Comparison of ENCODE assay signal across 10 mouse cellular contexts in the genomic region with DNA sequence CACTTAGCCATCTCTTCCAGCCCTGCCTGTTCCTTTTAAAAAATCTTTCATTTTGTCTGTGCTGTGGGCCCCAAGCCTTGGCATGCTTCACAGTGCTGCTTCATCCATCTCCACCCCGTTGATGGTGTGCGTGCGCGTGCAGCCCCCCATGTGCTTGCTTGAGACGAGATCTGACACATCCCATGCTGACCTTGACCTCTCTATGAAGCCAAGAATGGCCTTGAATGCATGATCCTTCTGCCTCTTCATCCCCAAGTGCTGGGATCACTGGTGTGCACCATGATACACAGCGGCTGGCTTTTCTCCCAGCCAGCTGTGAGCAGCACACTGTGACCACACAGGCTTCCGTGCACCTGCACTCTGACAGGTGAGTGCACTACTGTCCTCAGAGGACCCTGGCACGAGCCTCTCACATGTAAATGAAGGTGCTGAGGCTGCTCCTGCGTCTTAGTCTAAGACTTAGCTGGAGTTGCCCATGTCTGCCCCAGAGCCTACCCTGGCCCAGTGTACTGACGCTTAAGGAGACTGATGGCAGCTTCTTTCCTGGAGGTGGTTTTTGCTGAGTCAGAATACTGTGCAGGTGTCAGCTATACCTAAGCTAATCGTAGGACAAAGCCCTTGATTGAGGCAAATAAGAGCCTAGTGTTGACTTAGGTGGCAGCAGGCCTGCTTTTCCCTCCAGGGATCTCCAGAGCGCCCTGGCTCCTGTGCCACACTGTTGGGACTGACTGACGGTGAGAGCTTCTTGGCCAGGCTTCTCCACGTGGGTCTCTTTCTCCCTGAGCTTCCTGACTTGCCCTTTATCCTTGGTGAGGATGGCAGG. TPM values are rescaled to one million over a fixed set of nuclear protein-coding genes. Genes with fewer than 3 reads are reported as not detected.
A peak's percentile ranks its signal among the peaks of the same experiment; 100 is the strongest.
DNase-seq lines count a peak whose midpoint lies in the region; ATAC-seq lines count a peak whose summit lies in the region.
"Had no signal": no experiment of that assay in that cellular context is flagged by ENCODE, and none has a peak within 500 bp of the region (broad histone marks: within the 10 kb centered on the region; RNA-seq: fewer than 3 reads in every experiment).

No protein-coding gene starts in this region.

- no peaks in the 10 kb centered on the region for H3K9me3 ChIP-seq in forebrain, embryonic 15.5 days
- no peaks in the 10 kb centered on the region for H3K9me3 ChIP-seq in forebrain, embryonic 16.5 days (ENCODE audit: control insufficient read depth, low read length)
- H3K9me3 ChIP-seq in megakaryocyte, embryonic 14.5 days = no peaks in the 10 kb centered on the region
- no peaks in the 10 kb centered on the region for H3K9me3 ChIP-seq in lung, embryonic 16.5 days (ENCODE audit: control insufficient read depth, low read length)

- no peak overlapping the region for H3K9ac ChIP-seq in forebrain, embryonic 15.5 days (replicated peaks)
- no peak overlapping the region for H3K9ac ChIP-seq in forebrain, embryonic 16.5 days (replicated peaks; ENCODE audit: low read depth, low read length)
- H3K9ac ChIP-seq in lung, embryonic 16.5 days (ENCODE audit: low read length) = no peak overlapping the region

- 0 out of 2 replicates have a peak overlapping the region, but pooled peaks have one; percentile 25 for H3K27ac ChIP-seq in forebrain, embryonic 15.5 days (replicated peaks)
- no peak overlapping the region for H3K27ac ChIP-seq in forebrain, embryonic 16.5 days (ENCODE audit: low read length)
- H3K27ac ChIP-seq in lung, embryonic 16.5 days (ENCODE audit: low read length) = no peak overlapping the region

- H3K4me1 ChIP-seq in forebrain, embryonic 15.5 days = peaks cover 18% of the 10 kb centered on the region
- H3K4me1 ChIP-seq in forebrain, embryonic 16.5 days (replicated peaks; ENCODE audit: control insufficient read depth, insufficient read depth, low read length) = peaks cover 15% of the 10 kb centered on the region
- peaks cover 77% of the 10 kb centered on the region for H3K4me1 ChIP-seq in megakaryocyte, embryonic 14.5 days
- H3K4me1 ChIP-seq in lung, embryonic 16.5 days (replicated peaks; ENCODE audit: control insufficient read depth, insufficient read depth, low read length) = peaks cover 33% of the 10 kb centered on the region

- H3K4me3 ChIP-seq in forebrain, embryonic 15.5 days = no peak overlapping the region
- no peak overlapping the region for H3K4me3 ChIP-seq in forebrain, embryonic 16.5 days (replicated peaks; ENCODE audit: low read length)
- H3K4me3 ChIP-seq in megakaryocyte, embryonic 14.5 days (replicated peaks) = peak overlapping the region; percentile 14
- H3K4me3 ChIP-seq in lung, embryonic 16.5 days (ENCODE audit: low read length) = no peak overlapping the region

- no peak for ATAC-seq in forebrain, embryonic 15.5 days (replicated peaks)
- no peak for ATAC-seq in forebrain, embryonic 16.5 days
- no peak for ATAC-seq in megakaryocyte, adult 5-6 weeks (ENCODE audit: poor library complexity, severe bottlenecking)
- peak; percentile 72 for ATAC-seq in lung, embryonic 16.5 days (ENCODE audit: low read depth)

- WGBS in forebrain, embryonic 15.5 days = 76% methylated on average over 14 of the region's 14 CpGs
- 71% methylated on average over 14 of the region's 14 CpGs for WGBS in forebrain, embryonic 16.5 days
- 55% methylated on average over 14 of the region's 14 CpGs for WGBS in lung, embryonic 16.5 days

- intact Hi-C loops in left cerebral cortex, postnatal 36 days (cut with DNase I) = no loop called here

- peak; percentile 53 for DNase-seq in thymus, postnatal 25 days
- no peak for DNase-seq in T-cell, adult 2 months (ENCODE audit: low spot score)
- DNase-seq in left cerebral cortex, postnatal 36 days (ENCODE audit: low spot score in 2 of 2) = no peak
- DNase-seq: kidney, postnatal 4 days had no signal

- no peaks in the 10 kb centered on the region for H3K27me3 ChIP-seq in forebrain, embryonic 15.5 days
- no peaks in the 10 kb centered on the region for H3K27me3 ChIP-seq in forebrain, embryonic 16.5 days (replicated peaks; ENCODE audit: control insufficient read depth, insufficient read depth, low read length)
- no peaks in the 10 kb centered on the region for H3K27me3 ChIP-seq in megakaryocyte, embryonic 14.5 days (replicated peaks)
- no peaks in the 10 kb centered on the region for H3K27me3 ChIP-seq in lung, embryonic 16.5 days (ENCODE audit: control insufficient read depth, insufficient read depth, low read depth, low read length)

- no peak overlapping the region for H3K4me2 ChIP-seq in forebrain, embryonic 15.5 days (replicated peaks)
- H3K4me2 ChIP-seq in forebrain, embryonic 16.5 days (ENCODE audit: low read length) = no peak overlapping the region
- no peak overlapping the region for H3K4me2 ChIP-seq in lung, embryonic 16.5 days (ENCODE audit: low read depth, low read length)
- H3K4me2 ChIP-seq: heart, embryonic 11.5 days had no signal

- no peaks in the 10 kb centered on the region for H3K36me3 ChIP-seq in forebrain, embryonic 15.5 days
- no peaks in the 10 kb centered on the region for H3K36me3 ChIP-seq in forebrain, embryonic 16.5 days (ENCODE audit: control insufficient read depth, insufficient read depth)
- H3K36me3 ChIP-seq in megakaryocyte, embryonic 14.5 days (replicated peaks; ENCODE audit: low read length) = peaks cover 61% of the 10 kb centered on the region
- no peaks in the 10 kb centered on the region for H3K36me3 ChIP-seq in lung, embryonic 16.5 days (ENCODE audit: control insufficient read depth, insufficient read depth, low read length)

RNA-seq across cellular contexts. Expression of a gene that starts 11.2 kb away (rescaled TPM):
- polyA plus RNA-seq in forebrain, embryonic 15.5 days (2015; fragmentation: Nextera tagmentation; extraction: Ambion mirVana) = 8.2 and 8.3 TPM in 2 replicates
- 8.2 and 8.5 TPM in 2 replicates for polyA plus RNA-seq in forebrain, embryonic 16.5 days (2015; fragmentation: Nextera tagmentation; extraction: Ambion mirVana)
- polyA plus RNA-seq in megakaryocyte, embryonic 14.5 days (2012; ENCODE audit: insufficient read depth, low replicate concordance) = 4.8 and 5.0 TPM in 2 replicates
- total RNA-seq in megakaryocyte, adult 5-6 weeks (2015) = 18.6 and 18.8 TPM in 2 replicates
- 19.9 and 22.0 TPM in 2 replicates for total RNA-seq in megakaryocyte, adult 5-6 weeks (2017)
- 8.6 and 8.9 TPM in 2 replicates for polyA plus RNA-seq in lung, embryonic 16.5 days (2015; fragmentation: Nextera tagmentation; extraction: Ambion mirVana)
- 10 to 100 TPM; 39.1 to 42.7 TPM for total RNA-seq in left cerebral cortex, postnatal 36 days (2021)

RNA-seq across cellular contexts. Expression of a gene that starts 31.1 kb away (rescaled TPM):
- 4.2 and 4.5 TPM in 2 replicates for polyA plus RNA-seq in forebrain, embryonic 15.5 days (2015; fragmentation: Nextera tagmentation; extraction: Ambion mirVana)
- polyA plus RNA-seq in forebrain, embryonic 16.5 days (2015; fragmentation: Nextera tagmentation; extraction: Ambion mirVana) = 3.6 and 4.8 TPM in 2 replicates
- 3.2 and 11.9 TPM in 2 replicates for polyA plus RNA-seq in megakaryocyte, embryonic 14.5 days (2012; ENCODE audit: insufficient read depth, low replicate concordance)
- total RNA-seq in megakaryocyte, adult 5-6 weeks (2015) = 3.2 and 4.3 TPM in 2 replicates
- total RNA-seq in megakaryocyte, adult 5-6 weeks (2017) = 3.5 and 6.5 TPM in 2 replicates
- 6.5 and 7.4 TPM in 2 replicates for polyA plus RNA-seq in lung, embryonic 16.5 days (2015; fragmentation: Nextera tagmentation; extraction: Ambion mirVana)
- total RNA-seq in left cerebral cortex, postnatal 36 days (2021) = 10 to 100 TPM; 12.2 to 14.5 TPM

RNA-seq across cellular contexts. Expression of a gene that starts 58.7 kb away (rescaled TPM):
- polyA plus RNA-seq in forebrain, embryonic 15.5 days (2015; fragmentation: Nextera tagmentation; extraction: Ambion mirVana) = 17.6 and 17.8 TPM in 2 replicates
- 19.2 and 19.7 TPM in 2 replicates for polyA plus RNA-seq in forebrain, embryonic 16.5 days (2015; fragmentation: Nextera tagmentation; extraction: Ambion mirVana)
- polyA plus RNA-seq in megakaryocyte, embryonic 14.5 days (2012; ENCODE audit: insufficient read depth, low replicate concordance) = 0.25 TPM in 1 of 2 replicates, not detected in the other
- 0.82 and 1.6 TPM in 2 replicates for total RNA-seq in megakaryocyte, adult 5-6 weeks (2015)
- 1.5 and 2.6 TPM in 2 replicates for total RNA-seq in megakaryocyte, adult 5-6 weeks (2017)
- polyA plus RNA-seq in lung, embryonic 16.5 days (2015; fragmentation: Nextera tagmentation; extraction: Ambion mirVana) = 10.2 and 11.4 TPM in 2 replicates
- 1 to 10 TPM; 2.8 to 4.6 TPM for total RNA-seq in left cerebral cortex, postnatal 36 days (2021)

RNA-seq across cellular contexts. Expression of a gene that starts 58.8 kb away (rescaled TPM):
- 252 and 266 TPM in 2 replicates for polyA plus RNA-seq in forebrain, embryonic 15.5 days (2015; fragmentation: Nextera tagmentation; extraction: Ambion mirVana)
- polyA plus RNA-seq in forebrain, embryonic 16.5 days (2015; fragmentation: Nextera tagmentation; extraction: Ambion mirVana) = 264 and 288 TPM in 2 replicates
- 20.9 TPM in 1 of 2 replicates, not detected in the other for polyA plus RNA-seq in megakaryocyte, embryonic 14.5 days (2012; ENCODE audit: insufficient read depth, low replicate concordance)
- 131 and 151 TPM in 2 replicates for total RNA-seq in megakaryocyte, adult 5-6 weeks (2015)
- total RNA-seq in megakaryocyte, adult 5-6 weeks (2017) = 83.5 and 101 TPM in 2 replicates
- polyA plus RNA-seq in lung, embryonic 16.5 days (2015; fragmentation: Nextera tagmentation; extraction: Ambion mirVana) = 210 and 225 TPM in 2 replicates
- 100 to 1,000 TPM; 185 to 191 TPM for total RNA-seq in left cerebral cortex, postnatal 36 days (2021)
